Mouse (Mus musculus) lung, postnatal 0 days (tissue): Measurements from ENCODE around the gene Gatd1.

Experiments
- CTCF ChIP-seq: IDR thresholded peaks from 2 replicates; pipeline ENCODE4 v1.5.1; 2016; ENCODE audit warnings: antibody characterized with exemption, mild to moderate bottlenecking
- EP300 ChIP-seq: IDR thresholded peaks from 2 replicates; pipeline ENCODE4 v1.6.1; 2016; ENCODE audit warnings: antibody characterized with exemption, mild to moderate bottlenecking, control low read depth

DNA sequence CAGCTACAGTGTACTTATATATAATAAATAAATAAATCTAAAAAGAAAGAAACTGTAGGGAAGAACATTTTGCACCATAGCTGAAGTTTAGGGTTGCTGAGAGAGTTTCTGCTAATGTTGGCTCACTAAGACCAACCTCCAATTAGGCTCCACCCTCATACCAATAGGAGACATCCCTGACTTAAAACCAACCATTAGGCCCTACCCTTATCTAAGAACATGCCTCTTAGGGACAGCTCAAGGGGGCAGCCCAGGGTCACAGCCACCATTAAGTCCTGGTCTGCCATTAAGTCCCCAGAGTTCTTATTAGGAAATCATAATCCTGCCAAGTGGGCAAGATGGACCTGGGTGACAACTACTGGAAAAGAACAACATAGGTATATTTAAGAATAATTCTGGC, 39.5 kb downstream of the Gatd1 start:
- no peak for TF ChIP-seq CTCF
- TF ChIP-seq EP300: no peak
